Mouse (Mus musculus) layer of hippocampus, adult 18-20 months (tissue): ENCODE data around the gene Gm6309. TPM values are rescaled to one million over a fixed set of nuclear protein-coding genes. Genes with fewer than 3 reads are reported as not detected.
"Not testable (repeated sequence)": the region's sequence is repeated elsewhere in the genome, so short reads cannot be mapped to it uniquely, and the experiment has no call there.

Source experiments
- DNase-seq, 2 experiments: peaks; one replicate each; pipeline ENCODE4 v3.0.0; 2022; ENCODE audit warnings: low spot score in 2 of 2
- long read RNA-seq: library from polyadenylated mRNA; stranded (forward); transcript quantifications from one replicate; pipeline ENCODE4 v2.0.0, GENCODE M21; 2021
- total RNA-seq, 2 experiments: library from RNA; stranded (reverse); gene quantifications; 2 replicates each; pipeline ENCODE4 v1.2.3; 2021

Gm6309 gene
- total RNA-seq: not detected
- long read RNA-seq: 0 reads

DNA sequence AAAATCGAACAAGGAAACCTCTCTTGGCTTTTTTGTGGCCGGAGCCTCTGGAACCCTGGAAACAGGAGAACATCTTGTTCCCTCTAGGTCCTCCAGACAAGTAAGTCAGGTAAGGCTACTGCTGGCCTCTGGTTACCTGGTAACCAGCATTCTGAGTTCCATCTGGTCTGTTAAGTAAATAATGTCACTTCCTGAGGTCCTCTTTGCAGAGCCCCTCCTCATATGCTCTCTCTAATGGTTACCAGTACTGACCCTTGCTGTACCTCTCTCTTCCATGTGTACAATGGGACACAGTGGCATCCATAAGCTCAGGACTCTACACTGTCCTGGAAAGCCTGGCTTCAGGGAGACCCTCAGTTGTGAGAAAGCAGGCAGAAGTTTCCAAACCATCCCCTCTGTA is at the start of gene Gm6309:
Gm6309 (minus strand) TSS at position 101 of the 400 bp plus-strand sequence.
- DNase-seq: not testable (repeated sequence)

DNA sequence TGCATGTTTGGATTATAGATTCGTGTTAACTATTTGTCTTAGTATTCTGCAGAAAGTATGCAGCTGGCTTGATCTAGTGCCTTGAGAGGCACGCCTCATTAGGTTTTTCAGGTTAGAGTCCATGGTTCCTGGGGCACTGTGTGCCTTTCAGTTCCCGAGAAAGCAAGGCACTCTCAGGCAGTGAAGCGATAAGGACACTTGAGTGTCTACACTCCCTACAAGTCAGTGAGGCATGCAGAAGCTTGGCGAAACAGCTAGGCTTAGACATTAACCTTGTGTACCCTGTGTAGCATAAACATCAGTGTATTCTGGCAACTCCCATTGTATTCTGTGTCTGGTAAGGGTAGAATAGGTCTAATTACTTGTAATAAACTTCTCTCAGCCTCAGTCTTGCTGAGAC is 35.0 kb upstream of the Gm6309 start:
- DNase-seq: no peak

GRCm38 (mm10) chr5:146203921-146204320 is 33.4 kb upstream of the Gm6309 start:
- DNase-seq: no peak

GRCm38 (mm10) chr5:146200580-146200979 is 30.1 kb upstream of the Gm6309 start:
- DNase-seq: no peak

- no peak for DNase-seq
These were observed 29.0 kb upstream of the Gm6309 start for GRCm38 (mm10) chr5:146199540-146199939.

GRCm38 (mm10) chr5:146199073-146199472 is 28.6 kb upstream of the Gm6309 start:
- no peak for DNase-seq

- DNase-seq: no peak
These were observed 22.8 kb upstream of the Gm6309 start for GRCm38 (mm10) chr5:146193360-146193759.

GRCm38 (mm10) chr5:146190501-146191269 is 20.2 kb upstream of the Gm6309 start:
- DNase-seq: no peak

DNA sequence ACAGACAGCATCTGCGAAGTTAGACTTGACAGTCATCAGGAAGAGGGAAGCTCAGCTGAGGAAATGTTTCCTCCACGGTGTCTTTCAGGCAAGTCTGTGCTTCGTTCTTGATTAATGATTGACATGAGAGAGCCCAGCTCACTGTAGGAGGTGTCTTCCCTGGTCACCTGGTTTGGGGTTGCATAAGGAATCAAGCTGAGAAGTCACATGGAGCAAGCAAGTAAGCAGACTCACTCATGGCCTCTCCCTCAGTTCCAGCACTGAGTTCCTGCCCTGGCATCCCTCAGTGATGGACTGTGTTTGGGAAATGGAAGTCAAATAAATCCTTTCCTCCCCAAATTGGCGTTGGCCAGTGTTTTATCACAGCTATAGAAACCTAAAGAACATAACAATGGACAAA is 19.6 kb upstream of the Gm6309 start:
- DNase-seq: no peak

DNA sequence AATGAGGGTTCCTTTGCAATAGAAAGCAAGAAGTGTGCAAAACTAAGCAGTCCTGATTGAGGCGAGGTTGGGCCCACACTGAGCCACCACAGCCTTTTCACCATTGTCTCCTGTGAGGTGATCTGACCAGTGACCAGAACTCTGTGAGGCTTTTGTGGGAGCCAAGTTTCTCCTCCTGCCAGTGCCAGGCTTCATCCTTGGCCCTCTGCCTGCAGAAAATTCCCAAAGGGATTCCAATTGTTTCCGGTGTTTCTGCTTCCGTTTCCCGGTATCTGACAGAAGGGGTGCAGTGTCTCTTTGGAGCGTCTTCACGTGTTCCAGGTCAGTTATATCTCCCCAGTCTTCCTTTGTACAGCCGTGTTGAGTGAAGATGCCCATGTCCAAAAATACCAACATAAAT is 18.2 kb upstream of the Gm6309 start:
- no peak for DNase-seq

GRCm38 (mm10) chr5:146188144-146188543 is 17.6 kb upstream of the Gm6309 start:
- DNase-seq: no peak

DNA sequence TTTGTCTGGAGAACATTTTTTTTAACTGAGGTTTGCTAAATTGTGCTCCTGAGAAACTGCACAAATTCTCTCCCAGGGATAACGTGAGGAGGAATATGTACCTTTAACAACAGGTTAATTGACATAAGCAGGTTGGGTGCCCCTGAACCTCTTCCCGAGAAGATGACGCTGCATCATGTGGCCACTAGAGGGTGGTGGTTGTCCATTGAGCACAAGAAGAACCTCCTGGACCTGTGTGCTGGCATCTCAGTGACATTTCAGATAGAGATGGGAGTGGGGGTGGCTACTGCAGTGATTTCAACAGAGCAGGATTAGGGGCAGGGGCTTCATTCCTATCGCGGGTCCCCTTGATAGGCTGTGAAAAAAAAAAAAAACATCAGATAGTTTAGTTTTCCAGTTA is 16.9 kb upstream of the Gm6309 start:
- DNase-seq: peak; percentile 36 to 76

DNA sequence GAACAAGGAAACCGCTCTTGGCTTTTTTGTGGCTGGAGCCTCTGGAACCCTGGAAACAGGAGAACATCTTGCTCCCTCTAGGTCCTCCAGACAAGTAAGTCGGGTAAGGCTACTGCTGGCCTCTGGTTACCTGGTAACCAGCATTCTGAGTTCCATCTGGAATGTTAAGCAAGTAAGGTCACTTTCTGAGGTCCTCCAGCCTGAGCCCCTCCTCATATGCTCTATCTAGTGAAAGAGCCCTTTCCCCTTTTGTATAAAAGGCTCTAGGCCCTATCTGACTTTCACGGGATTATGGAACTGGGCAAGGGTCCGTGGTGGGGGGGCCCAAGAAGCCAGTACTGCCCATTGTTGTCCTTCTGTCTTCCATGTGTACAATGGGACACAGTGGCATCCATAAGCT is 14.7 kb upstream of the Gm6309 start, which contains the start of gene 1700001J03Rik:
1700001J03Rik (minus strand) TSS at position 101 of the 400 bp plus-strand sequence.
- DNase-seq: not testable (repeated sequence)

- DNase-seq: not testable (repeated sequence)
These were observed 2.2 kb upstream of the Gm6309 start for GRCm38 (mm10) chr5:146172744-146173143.

DNA sequence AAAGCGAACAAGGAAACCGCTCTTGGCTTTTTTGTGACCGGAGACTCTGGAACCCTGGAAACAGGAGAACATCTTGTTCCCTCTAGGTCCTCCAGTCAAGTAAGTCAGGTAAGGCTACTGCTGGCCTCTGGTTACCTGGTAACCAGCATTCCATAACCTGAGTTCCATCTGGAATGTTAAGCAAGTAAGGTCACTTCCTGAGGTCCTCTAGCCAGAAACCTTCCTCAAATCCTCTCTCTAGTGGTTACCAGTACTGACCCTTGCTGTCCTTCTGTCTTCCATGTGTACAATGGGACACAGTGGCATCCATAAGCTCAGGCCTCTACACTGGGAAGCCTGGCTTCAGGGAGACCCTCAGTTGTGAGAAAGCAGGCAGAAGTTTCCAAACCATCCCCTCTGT is 10.1 kb downstream of the Gm6309 start, which contains the start of gene Gm5565:
Gm5565 (minus strand) TSS at position 101 of the 400 bp plus-strand sequence.
- not testable (repeated sequence) for DNase-seq

GRCm38 (mm10) chr5:146158326-146158725 is 12.2 kb downstream of the Gm6309 start:
- not testable (repeated sequence) for DNase-seq

DNA sequence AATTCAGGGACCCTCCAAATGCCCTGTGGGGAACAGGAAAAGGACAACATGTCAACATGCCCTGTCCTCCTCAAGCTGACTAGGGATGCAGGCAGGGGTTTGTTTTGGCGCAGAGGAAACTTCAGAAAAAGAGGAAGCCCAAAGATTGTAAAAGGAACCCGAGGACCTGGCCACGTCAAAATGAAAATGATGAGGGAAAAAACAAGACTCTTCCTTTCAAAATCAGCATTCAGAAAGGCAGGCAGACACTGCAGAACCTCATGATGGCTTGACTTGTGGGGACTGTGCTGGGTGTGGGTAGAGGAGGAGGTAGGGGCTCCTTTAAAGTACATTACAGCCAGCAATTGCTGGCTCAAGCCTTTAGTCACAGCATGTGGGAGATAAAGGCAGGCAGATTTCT is 20.1 kb downstream of the Gm6309 start:
- no peak for DNase-seq

DNA sequence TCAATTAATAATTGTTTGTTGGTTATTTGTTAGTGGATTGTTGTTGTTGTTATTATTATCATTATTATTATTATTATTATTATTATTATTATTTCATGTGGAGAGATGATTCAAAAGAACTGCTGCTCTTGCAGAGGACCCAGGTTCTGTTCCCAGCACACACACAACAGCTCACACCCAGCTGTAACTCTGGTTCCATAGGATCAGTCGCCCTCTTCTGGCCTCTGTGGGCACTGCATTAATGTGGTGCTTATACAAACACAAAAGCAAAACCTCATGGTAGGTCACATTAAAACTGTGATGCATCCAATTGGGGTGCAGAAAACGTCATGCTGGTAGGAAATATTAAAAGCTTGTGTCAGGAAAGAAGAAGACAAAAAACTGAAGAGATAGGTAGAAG is 22.6 kb downstream of the Gm6309 start:
- no peak for DNase-seq

Other genes with a start within 250 kb of the Gm6309 start
- gene Cyp3a25, start 161.1 kb downstream of the Gm6309 start, total RNA-seq: not detected
- gene Cyp3a59, start 91.5 kb downstream of the Gm6309 start, total RNA-seq: not detected
- not detected for gene Gm5565, start 10.2 kb downstream of the Gm6309 start, total RNA-seq
- gene 1700001J03Rik, start 14.6 kb upstream of the Gm6309 start, total RNA-seq: under 1 TPM in 1 of 2 experiments, not detected in 1; 0.84 TPM
- gene Rnf6, start 50.8 kb upstream of the Gm6309 start, total RNA-seq: 10 to 100 TPM; 71.7 to 72.5 TPM
- 10 to 100 TPM; 41.7 to 43.2 TPM for gene Cdk8, start 60.5 kb upstream of the Gm6309 start, total RNA-seq
- gene Wasf3, start 214.3 kb upstream of the Gm6309 start, total RNA-seq: 100 to 1,000 TPM; 104 to 106 TPM